Mouse (Mus musculus): ENCODE measurements around the gene Cdc20. TPM values are rescaled to one million over a fixed set of nuclear protein-coding genes. Genes with fewer than 3 reads are reported as not detected.

Cdc20 gene
- polyA plus RNA-seq, 1 experiment from 2014 or later, result 183 TPM

GRCm38 (mm10) chr4:118437829-118438253 is 689 bp upstream of the Cdc20 start:
- Histone ChIP-seq H3K9ac (peak overlapping the region; percentile 24), H3K9me3 (replicated peaks) (no peaks in the 10 kb centered on the region), H3K4me3 (replicated peaks) (peak overlapping the region; percentile 69), H3K4me2 (replicated peaks) (peak overlapping the region; percentile 98), H3K27ac (replicated peaks) (peak overlapping the region; percentile 94), H3K36me3 (peaks cover 14% of the 10 kb centered on the region), H3K27me3 (no peaks in the 10 kb centered on the region), H3K4me1 (peaks cover 37% of the 10 kb centered on the region)
- no peak for ATAC-seq (ENCODE audit: insufficient number of reproducible peaks, low FRiP score, low TSS enrichment, low read depth)
- 7% methylated on average over 12 of the region's 12 CpGs for WGBS

- WGBS, result 81% methylated on average over 8 of the region's 8 CpGs
- no peak overlapping the region for H3K9ac ChIP-seq
- H3K4me3 ChIP-seq (replicated peaks), result no peak overlapping the region
- ATAC-seq (ENCODE audit: insufficient number of reproducible peaks, low FRiP score, low TSS enrichment, low read depth), result no peak
- H3K4me1 ChIP-seq, result peaks cover 54% of the 10 kb centered on the region
- H3K36me3 ChIP-seq, result peaks cover 39% of the 10 kb centered on the region
- no peak overlapping the region for H3K27ac ChIP-seq (replicated peaks)
- H3K27me3 ChIP-seq, result no peaks in the 10 kb centered on the region
- H3K4me2 ChIP-seq (replicated peaks), result no peak overlapping the region
- no peaks in the 10 kb centered on the region for H3K9me3 ChIP-seq (replicated peaks)
These were observed 4.8 kb downstream of the Cdc20 start for GRCm38 (mm10) chr4:118432332-118432731.

GRCm38 (mm10) chr4:118429215-118429895 is 7.8 kb downstream of the Cdc20 start:
- Histone ChIP-seq H3K9ac (peak overlapping the region; percentile 21; the same call in 1 of the 2 replicates), H3K4me3 (replicated peaks) (peak overlapping the region; percentile 66), H3K9me3 (replicated peaks) (no peaks in the 10 kb centered on the region), H3K27ac (replicated peaks) (peak overlapping the region; percentile 90), H3K4me2 (replicated peaks) (peak overlapping the region; percentile 82), H3K27me3 (no peaks in the 10 kb centered on the region), H3K36me3 (peaks cover 37% of the 10 kb centered on the region), H3K4me1 (peaks cover 33% of the 10 kb centered on the region)
- no peak for ATAC-seq (ENCODE audit: insufficient number of reproducible peaks, low FRiP score, low TSS enrichment, low read depth)
- 38% methylated on average over 7 of the region's 7 CpGs for WGBS

GRCm38 (mm10) chr4:118428531-118429214 is 8.5 kb downstream of the Cdc20 start:
- Histone ChIP-seq H3K9ac (peak overlapping the region; percentile 63), H3K36me3 (peaks cover 34% of the 10 kb centered on the region), H3K27ac (replicated peaks) (peak overlapping the region; percentile 90), H3K9me3 (replicated peaks) (no peaks in the 10 kb centered on the region), H3K4me1 (peaks cover 29% of the 10 kb centered on the region), H3K4me3 (replicated peaks) (peak overlapping the region; percentile 66), H3K27me3 (no peaks in the 10 kb centered on the region), H3K4me2 (replicated peaks) (peak overlapping the region; percentile 82)
- no peak for ATAC-seq (ENCODE audit: insufficient number of reproducible peaks, low FRiP score, low TSS enrichment, low read depth)
- 43% methylated on average over 15 of the region's 15 CpGs for WGBS

GRCm38 (mm10) chr4:118427768-118428451 is 9.2 kb downstream of the Cdc20 start, which contains the start of gene Elovl1:
Elovl1 (plus strand) TSS chr4:118428093.
- Histone ChIP-seq H3K4me3 (replicated peaks) (peak within 1 kb of the TSS; percentile 66), H3K27ac (replicated peaks) (peak within 1 kb of the TSS; percentile 90), H3K9me3 (replicated peaks) (no peaks in the 10 kb centered on the region), H3K4me1 (peaks cover 29% of the 10 kb centered on the region), H3K9ac (peak within 1 kb of the TSS; percentile 63), H3K4me2 (replicated peaks) (peak within 1 kb of the TSS; percentile 82), H3K36me3 (peaks cover 26% of the 10 kb centered on the region), H3K27me3 (no peaks in the 10 kb centered on the region)
- under 1% methylated on average over 28 of the region's 31 CpGs for WGBS
- peak; percentile 96 for ATAC-seq (ENCODE audit: insufficient number of reproducible peaks, low FRiP score, low TSS enrichment, low read depth)

GRCm38 (mm10) chr4:118427415-118427767 is 9.8 kb downstream of the Cdc20 start:
- Histone ChIP-seq H3K27ac (replicated peaks) (peak overlapping the region; percentile 90), H3K4me3 (replicated peaks) (peak overlapping the region; percentile 66), H3K9me3 (replicated peaks) (no peaks in the 10 kb centered on the region), H3K36me3 (peaks cover 25% of the 10 kb centered on the region), H3K4me1 (peaks cover 29% of the 10 kb centered on the region), H3K27me3 (no peaks in the 10 kb centered on the region), H3K9ac (peak overlapping the region; percentile 63), H3K4me2 (replicated peaks) (peak overlapping the region; percentile 82)
- under 1% methylated on average over 5 of the region's 5 CpGs for WGBS
- peak; percentile 11; the same call in 1 of the 2 replicates for ATAC-seq (ENCODE audit: insufficient number of reproducible peaks, low FRiP score, low TSS enrichment, low read depth)

- ATAC-seq (ENCODE audit: insufficient number of reproducible peaks, low FRiP score, low TSS enrichment, low read depth), result no peak
- Histone ChIP-seq H3K36me3 (peaks cover 20% of the 10 kb centered on the region), H3K4me1 (peaks cover 29% of the 10 kb centered on the region), H3K4me2 (replicated peaks) (no peak overlapping the region), H3K9ac (no peak overlapping the region), H3K4me3 (replicated peaks) (no peak overlapping the region), H3K27me3 (no peaks in the 10 kb centered on the region), H3K27ac (replicated peaks) (no peak overlapping the region), H3K9me3 (replicated peaks) (no peaks in the 10 kb centered on the region)
- 90% methylated on average over 1 of the region's 1 CpGs for WGBS
These were observed 11.8 kb downstream of the Cdc20 start for GRCm38 (mm10) chr4:118425374-118425773.

- Histone ChIP-seq H3K36me3 (peaks cover 24% of the 10 kb centered on the region), H3K9ac (no peak overlapping the region), H3K27me3 (no peaks in the 10 kb centered on the region), H3K27ac (replicated peaks) (no peak overlapping the region), H3K4me1 (peaks cover 24% of the 10 kb centered on the region), H3K4me2 (replicated peaks) (no peak overlapping the region), H3K9me3 (replicated peaks) (no peaks in the 10 kb centered on the region), H3K4me3 (replicated peaks) (no peak overlapping the region)
- no peak for ATAC-seq (ENCODE audit: insufficient number of reproducible peaks, low FRiP score, low TSS enrichment, low read depth)
- 78% methylated on average over 4 of the region's 4 CpGs for WGBS
These were observed 12.5 kb downstream of the Cdc20 start for GRCm38 (mm10) chr4:118424541-118425160.

GRCm38 (mm10) chr4:118421384-118421783 is 15.8 kb downstream of the Cdc20 start:
- Histone ChIP-seq H3K9ac (no peak overlapping the region), H3K27me3 (no peaks in the 10 kb centered on the region), H3K36me3 (peaks cover 50% of the 10 kb centered on the region), H3K4me2 (replicated peaks) (no peak overlapping the region), H3K9me3 (replicated peaks) (no peaks in the 10 kb centered on the region), H3K4me1 (no peaks in the 10 kb centered on the region), H3K27ac (replicated peaks) (no peak overlapping the region), H3K4me3 (replicated peaks) (no peak overlapping the region)
- ATAC-seq (ENCODE audit: insufficient number of reproducible peaks, low FRiP score, low TSS enrichment, low read depth), result no peak
- WGBS, result 81% methylated on average over 3 of the region's 3 CpGs

- Histone ChIP-seq H3K4me1 (no peaks in the 10 kb centered on the region), H3K27ac (replicated peaks) (no peak overlapping the region), H3K36me3 (peaks cover 87% of the 10 kb centered on the region), H3K27me3 (no peaks in the 10 kb centered on the region), H3K4me3 (replicated peaks) (no peak overlapping the region), H3K9me3 (replicated peaks) (no peaks in the 10 kb centered on the region), H3K9ac (no peak overlapping the region), H3K4me2 (replicated peaks) (no peak overlapping the region)
- ATAC-seq (ENCODE audit: insufficient number of reproducible peaks, low FRiP score, low TSS enrichment, low read depth), result peak; percentile 44; the same call in 1 of the 2 replicates
- 70% methylated on average over 13 of the region's 13 CpGs for WGBS
These were observed 19.9 kb downstream of the Cdc20 start for GRCm38 (mm10) chr4:118417112-118417797.

Data from embryonic facial prominence, embryonic 15.5 days (tissue).